10 mouse cellular contexts compared by ENCODE assay signal in genomic region chr2:112215977-112216376, GRCm38 (mm10). TPM values are rescaled to one million over a fixed set of nuclear protein-coding genes. Genes with fewer than 3 reads are reported as not detected.
DNase-seq lines count a peak whose midpoint lies in the region; ATAC-seq and TF ChIP-seq lines count a peak whose summit lies in the region.
"Had no signal": no experiment of that assay in that cellular context is flagged by ENCODE, and none has a peak within 500 bp of the region (broad histone marks: within the 10 kb centered on the region; RNA-seq: fewer than 3 reads in every experiment).

No protein-coding gene starts in this region.

- no peak overlapping the region for H3K4me2 ChIP-seq in embryonic facial prominence, embryonic 12.5 days (replicated peaks)

- peak; percentile 9 for DNase-seq in adrenal gland, postnatal 14 days
- no peak for DNase-seq in adrenal gland, adult 18-20 months (ENCODE audit: low spot score in 2 of 2)
- DNase-seq in liver, adult 2 months (ENCODE audit: extremely low read depth, low read depth, low spot score) = peak; percentile 17
- DNase-seq in liver = no peak
- peak; percentile 5 for DNase-seq in lung, postnatal 14 days
- DNase-seq in adrenal gland, adult 2 months = no peak
- no peak for DNase-seq in ovary, postnatal 14 days (ENCODE audit: low spot score)

- H3K36me3 ChIP-seq in liver, adult 2 months (ENCODE audit: control insufficient read depth, insufficient read depth, low read length) = no peaks in the 10 kb centered on the region
- H3K36me3 ChIP-seq in embryonic facial prominence, embryonic 12.5 days = no peaks in the 10 kb centered on the region

- H3K4me3 ChIP-seq in liver, adult 2 months (ENCODE audit: insufficient read depth, low read depth, low read length) = no peak overlapping the region
- H3K4me3 ChIP-seq in embryonic facial prominence, embryonic 12.5 days = no peak overlapping the region

- no peaks in the 10 kb centered on the region for H3K79me2 ChIP-seq in liver, adult 2 months (ENCODE audit: control insufficient read depth, insufficient read depth, low read length)

- H3K27me3 ChIP-seq in liver, adult 2 months (ENCODE audit: control insufficient read depth, insufficient read depth, low read length) = no peaks in the 10 kb centered on the region
- no peaks in the 10 kb centered on the region for H3K27me3 ChIP-seq in embryonic facial prominence, embryonic 12.5 days

- H3K9ac ChIP-seq in liver, adult 2 months (ENCODE audit: low read depth, low read length) = no peak overlapping the region
- no peak overlapping the region for H3K9ac ChIP-seq in embryonic facial prominence, embryonic 12.5 days

- no peak for TF ChIP-seq POLR2A in liver, adult 2 months (IDR thresholded peaks at IDR 0.05; ENCODE audit: extremely low read depth, insufficient read depth, low read length)

- H3K9me3 ChIP-seq in embryonic facial prominence, embryonic 12.5 days = no peaks in the 10 kb centered on the region

- H3K4me1 ChIP-seq in liver, adult 2 months (ENCODE audit: control insufficient read depth, insufficient read depth, low read length) = no peaks in the 10 kb centered on the region
- no peaks in the 10 kb centered on the region for H3K4me1 ChIP-seq in embryonic facial prominence, embryonic 12.5 days

- ATAC-seq in embryonic facial prominence, embryonic 12.5 days (ENCODE audit: insufficient number of reproducible peaks, insufficient read depth, low FRiP score, low TSS enrichment) = 0 out of 2 replicates have a peak, but pooled peaks have one; percentile 28

- 8% methylated on average over 1 of the region's 1 CpGs for WGBS in liver, adult 2 months
- WGBS in embryonic facial prominence, embryonic 12.5 days = 9% methylated on average over 1 of the region's 1 CpGs

- TF ChIP-seq CTCF in liver, adult 2 months (IDR thresholded peaks at IDR 0.05; ENCODE audit: low read depth, low read length) = peak; percentile 45

- H3K27ac ChIP-seq in liver, adult 2 months (replicated peaks; ENCODE audit: insufficient read depth, low read depth, low read length) = no peak overlapping the region
- no peak overlapping the region for H3K27ac ChIP-seq in embryonic facial prominence, embryonic 12.5 days

RNA-seq across cellular contexts. Expression of gene Lpcat4, which starts 23.3 kb away (rescaled TPM):
- total RNA-seq in adrenal gland, postnatal 14 days (2021) = 6.6 and 6.9 TPM in 2 replicates
- total RNA-seq in adrenal gland, adult 18-20 months (2021) = 1 to 10 TPM; 5.2 to 5.9 TPM
- total RNA-seq in liver, adult 2 months (2014; rRNA removed) = 0.09 and 0.67 TPM in 2 replicates
- 2.2 and 2.4 TPM in 2 replicates for polyA plus RNA-seq in liver, adult 2 months (2012; rRNA removed)
- polyA plus RNA-seq in embryonic facial prominence, embryonic 12.5 days (2016; fragmentation: Nextera tagmentation; extraction: Ambion mirVana) = 15.1 and 17.7 TPM in 2 replicates
- 1 to 10 TPM; 5.1 to 9.2 TPM for total RNA-seq in adrenal gland, adult 2 months (2021)
- polyA plus RNA-seq in adrenal gland, adult 2 months (2012; rRNA removed) = 18.9 TPM in 2 replicates

RNA-seq across cellular contexts. Expression of gene Nutm1, which starts 43.1 kb away (rescaled TPM):
- total RNA-seq in adrenal gland, postnatal 14 days (2021) = not detected in 2 replicates
- not detected for total RNA-seq in adrenal gland, adult 18-20 months (2021)
- not detected in 2 replicates for total RNA-seq in liver, adult 2 months (2014; rRNA removed)
- polyA plus RNA-seq in liver, adult 2 months (2012; rRNA removed) = not detected in 2 replicates
- not detected in 2 replicates for polyA plus RNA-seq in embryonic facial prominence, embryonic 12.5 days (2016; fragmentation: Nextera tagmentation; extraction: Ambion mirVana)
- total RNA-seq in adrenal gland, adult 2 months (2021) = not detected
- polyA plus RNA-seq in adrenal gland, adult 2 months (2012; rRNA removed) = not detected in 2 replicates
- polyA plus RNA-seq: lung, embryonic 16.5 days had no signal

RNA-seq across cellular contexts. Expression of gene Nop10, which starts 45.7 kb away (rescaled TPM):
- 128 and 139 TPM in 2 replicates for total RNA-seq in adrenal gland, postnatal 14 days (2021)
- total RNA-seq in adrenal gland, adult 18-20 months (2021) = 100 to 1,000 TPM; 109 to 149 TPM
- total RNA-seq in liver, adult 2 months (2014; rRNA removed) = 71.2 and 82.6 TPM in 2 replicates
- 61.7 and 67.8 TPM in 2 replicates for polyA plus RNA-seq in liver, adult 2 months (2012; rRNA removed)
- polyA plus RNA-seq in embryonic facial prominence, embryonic 12.5 days (2016; fragmentation: Nextera tagmentation; extraction: Ambion mirVana) = 169 and 180 TPM in 2 replicates
- 100 to 1,000 TPM; 122 to 167 TPM for total RNA-seq in adrenal gland, adult 2 months (2021)
- polyA plus RNA-seq in adrenal gland, adult 2 months (2012; rRNA removed) = 46.6 and 57.7 TPM in 2 replicates

RNA-seq across cellular contexts. Expression of gene Slc12a6, which starts 49.6 kb away (rescaled TPM):
- 35.0 and 48.5 TPM in 2 replicates for total RNA-seq in adrenal gland, postnatal 14 days (2021)
- total RNA-seq in adrenal gland, adult 18-20 months (2021) = 10 to 100 TPM; 26.9 to 32.5 TPM
- 12.9 and 14.8 TPM in 2 replicates for total RNA-seq in liver, adult 2 months (2014; rRNA removed)
- polyA plus RNA-seq in liver, adult 2 months (2012; rRNA removed) = 4.0 and 5.2 TPM in 2 replicates
- 12.9 and 14.3 TPM in 2 replicates for polyA plus RNA-seq in embryonic facial prominence, embryonic 12.5 days (2016; fragmentation: Nextera tagmentation; extraction: Ambion mirVana)
- 10 to 100 TPM; 33.4 to 35.1 TPM for total RNA-seq in adrenal gland, adult 2 months (2021)
- polyA plus RNA-seq in adrenal gland, adult 2 months (2012; rRNA removed) = 11.7 and 14.5 TPM in 2 replicates

RNA-seq across cellular contexts. Expression of gene Gm21985, which starts 50.1 kb away (rescaled TPM):
- not detected in 2 replicates for total RNA-seq in adrenal gland, postnatal 14 days (2021)
- total RNA-seq in adrenal gland, adult 18-20 months (2021) = under 1 TPM in 1 of 2 experiments, not detected in 1; 0.38 TPM
- not detected in 2 replicates for total RNA-seq in liver, adult 2 months (2014; rRNA removed)
- not detected in 2 replicates for polyA plus RNA-seq in liver, adult 2 months (2012; rRNA removed)
- not detected in 2 replicates for polyA plus RNA-seq in embryonic facial prominence, embryonic 12.5 days (2016; fragmentation: Nextera tagmentation; extraction: Ambion mirVana)
- under 1 TPM in 1 of 2 experiments, not detected in 1; 0.14 TPM for total RNA-seq in adrenal gland, adult 2 months (2021)
- polyA plus RNA-seq in adrenal gland, adult 2 months (2012; rRNA removed) = not detected in 2 replicates
- polyA plus RNA-seq: gonadal fat pad, adult 2 months; lung, embryonic 16.5 days had no signal

Comparison
In these comparisons a context has a peak if more than half of its experiments do, and no peak if none do; other contexts are left out.
1. DNase-seq: peak in adrenal gland, postnatal 14 days (single experiment), liver, adult 2 months (single experiment) and lung, postnatal 14 days (single experiment); none in adrenal gland, adult 18-20 months (0 of 2), liver (single experiment), adrenal gland, adult 2 months (single experiment) and ovary, postnatal 14 days (single experiment).